Mouse (Mus musculus): ENCODE measurements at regions not wholly inside any gene's neighbourhood (a gene's known extent, or its start where the extent isn't known, plus 50 kb on each side); places are given as distances from the start of the nearest gene placed in this dataset.

DNA sequence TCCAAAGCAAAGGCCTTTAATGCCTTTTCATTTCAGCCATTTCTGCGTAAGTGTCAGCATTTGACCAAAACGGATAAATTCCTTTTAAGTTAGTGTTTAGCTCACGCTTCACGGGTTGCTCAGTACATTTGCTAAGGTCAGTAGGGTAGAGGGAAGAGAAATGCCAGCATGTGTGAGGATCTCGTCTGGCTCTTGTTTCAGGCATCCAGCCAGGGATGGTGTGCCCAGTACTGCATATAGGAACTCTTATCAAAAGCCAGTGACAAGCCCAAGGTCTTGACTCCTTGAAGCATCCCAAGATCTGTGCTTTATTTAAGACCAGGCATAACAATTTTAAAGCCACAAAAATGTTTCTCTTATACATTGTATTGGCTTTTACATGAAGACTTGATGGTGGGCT lies 524.8 kb downstream of the Meis1 start:
- no peak overlapping the region for H3K4me3 ChIP-seq (ENCODE audit: insufficient read depth, low read depth, low read length)
- no peaks in the 10 kb centered on the region for H3K4me1 ChIP-seq (ENCODE audit: control insufficient read depth, insufficient read depth, low read length)
- TF ChIP-seq CTCF (IDR thresholded peaks at IDR 0.05; ENCODE audit: insufficient read depth, low read depth, low read length): no peak
- TF ChIP-seq POLR2A (IDR thresholded peaks at IDR 0.05; ENCODE audit: insufficient read depth, low read depth, low read length): no peak
- 82% methylated on average over 5 of the region's 5 CpGs for WGBS
- H3K27ac ChIP-seq (ENCODE audit: insufficient read depth, low read depth, low read length): no peak overlapping the region

DNA sequence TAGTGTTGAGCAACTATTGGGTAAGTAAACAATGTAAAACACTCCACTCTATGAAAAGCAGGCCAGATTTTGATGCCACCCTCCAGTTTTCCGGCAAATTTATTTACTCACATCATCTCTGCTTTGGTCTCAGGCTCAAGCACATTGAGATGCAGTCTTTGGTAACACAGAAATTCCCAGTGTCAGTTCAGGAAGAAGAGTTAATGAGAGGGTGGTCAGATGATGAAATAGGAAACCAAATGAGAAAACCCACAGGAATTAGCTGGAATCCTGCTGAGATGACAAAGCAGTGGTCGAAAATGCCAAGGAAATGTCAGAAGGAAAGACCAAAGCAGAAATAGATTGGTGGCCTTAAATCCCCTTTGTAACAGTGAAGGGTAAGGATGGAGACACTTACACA lies 525.7 kb downstream of the Meis1 start:
- no peak overlapping the region for H3K27ac ChIP-seq (ENCODE audit: insufficient read depth, low read depth, low read length)
- no peaks in the 10 kb centered on the region for H3K4me1 ChIP-seq (ENCODE audit: control insufficient read depth, insufficient read depth, low read length)
- no peak overlapping the region for H3K4me3 ChIP-seq (ENCODE audit: insufficient read depth, low read depth, low read length)
- 26% methylated on average over 2 of the region's 2 CpGs for WGBS
- no peak for TF ChIP-seq CTCF (IDR thresholded peaks at IDR 0.05; ENCODE audit: insufficient read depth, low read depth, low read length)
- TF ChIP-seq POLR2A (IDR thresholded peaks at IDR 0.05; ENCODE audit: insufficient read depth, low read depth, low read length): no peak

DNA sequence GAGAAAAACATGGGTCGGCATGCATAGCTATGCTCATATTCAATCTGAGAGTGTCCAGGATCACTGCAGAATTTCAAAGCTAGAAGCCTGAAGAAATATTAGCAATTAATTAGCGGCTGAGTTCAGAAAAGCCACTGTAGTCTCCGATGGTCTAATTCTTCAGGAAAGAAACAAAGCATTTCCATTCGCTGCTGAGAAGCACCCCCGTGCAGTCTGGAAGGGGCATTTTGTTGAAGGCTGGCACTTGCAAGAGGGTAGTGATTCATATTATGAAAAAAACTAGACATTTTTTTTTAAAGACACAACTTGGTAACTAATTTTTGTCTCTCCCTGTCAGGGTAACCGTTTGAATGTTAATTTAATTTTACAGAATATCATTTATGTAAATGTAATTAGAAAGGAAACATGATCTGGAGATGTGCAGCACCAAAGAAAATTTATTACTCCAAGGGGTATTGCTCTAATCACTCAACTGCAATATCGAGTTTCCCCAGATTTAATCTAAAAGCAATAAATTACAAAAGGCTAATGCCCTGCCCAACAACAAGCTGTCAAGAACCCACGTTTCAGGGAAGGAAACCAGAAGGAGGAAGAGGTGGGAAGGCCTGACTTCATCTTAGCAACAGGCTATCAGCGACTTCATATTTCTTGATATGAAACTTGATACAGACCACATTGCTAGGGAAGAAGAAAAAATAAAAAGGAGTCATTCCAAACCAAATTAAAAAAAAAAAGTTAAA lies 529.1 kb downstream of the Meis1 start:
- 80% methylated on average over 9 of the region's 9 CpGs for WGBS
- Histone ChIP-seq H3K27ac (ENCODE audit: insufficient read depth, low read depth, low read length) (no peak overlapping the region), H3K4me3 (ENCODE audit: insufficient read depth, low read depth, low read length) (no peak overlapping the region), H3K4me1 (ENCODE audit: control insufficient read depth, insufficient read depth, low read length) (no peaks in the 10 kb centered on the region)
- TF ChIP-seq CTCF (IDR thresholded peaks at IDR 0.05; ENCODE audit: insufficient read depth, low read depth, low read length): no peak
- no peak for TF ChIP-seq POLR2A (IDR thresholded peaks at IDR 0.05; ENCODE audit: insufficient read depth, low read depth, low read length)

DNA sequence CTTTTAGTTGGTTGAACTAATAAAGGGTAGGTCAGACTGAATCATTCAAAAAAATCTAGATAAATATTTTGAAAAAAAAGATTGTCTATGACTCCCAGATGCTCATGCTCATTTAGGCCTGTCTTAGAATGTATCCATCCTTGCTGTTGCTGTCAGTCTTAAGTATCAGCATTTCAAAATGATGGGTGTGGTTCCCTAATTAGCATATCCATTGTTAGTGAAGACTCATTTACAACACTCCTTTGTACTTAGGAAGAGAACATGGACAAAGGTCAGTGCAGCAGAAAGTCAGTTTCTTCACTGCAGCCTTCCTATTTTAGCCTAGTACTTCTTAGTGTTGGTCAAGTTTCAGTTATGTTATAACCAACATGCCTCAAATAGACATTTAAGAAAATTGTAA lies 525.2 kb upstream of the Etaa1 start:
- TF ChIP-seq POLR2A (IDR thresholded peaks at IDR 0.05; ENCODE audit: insufficient read depth, low read depth, low read length) (no peak), CTCF (IDR thresholded peaks at IDR 0.05; ENCODE audit: insufficient read depth, low read depth, low read length) (no peak)
- no peak overlapping the region for H3K4me3 ChIP-seq (ENCODE audit: insufficient read depth, low read depth, low read length)

DNA sequence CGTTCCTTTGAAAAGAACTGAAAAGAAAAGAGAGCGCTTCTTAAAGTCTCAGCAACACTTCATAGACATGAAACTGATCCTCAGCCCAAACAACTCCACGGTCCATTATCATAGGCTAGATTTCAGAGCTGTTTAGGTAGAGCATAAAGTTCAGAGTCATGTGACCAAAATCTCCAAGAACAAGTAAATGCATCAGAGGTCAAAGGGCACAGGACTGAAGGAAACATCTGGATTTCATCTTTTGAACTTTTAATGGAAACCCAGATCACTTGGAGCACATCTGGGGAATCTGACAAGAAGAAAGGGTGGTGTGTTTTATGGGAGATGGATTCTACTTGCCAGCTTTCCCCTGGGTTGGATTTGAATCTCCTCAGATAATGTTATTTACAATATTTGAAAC lies 497.6 kb upstream of the Etaa1 start:
- no peaks in the 10 kb centered on the region for H3K4me1 ChIP-seq (ENCODE audit: control insufficient read depth, insufficient read depth, low read length)
- WGBS: 83% methylated on average over 3 of the region's 3 CpGs
- TF ChIP-seq CTCF (IDR thresholded peaks at IDR 0.05; ENCODE audit: insufficient read depth, low read depth, low read length) (no peak), POLR2A (IDR thresholded peaks at IDR 0.05; ENCODE audit: insufficient read depth, low read depth, low read length) (no peak)
- no peak overlapping the region for H3K27ac ChIP-seq (ENCODE audit: insufficient read depth, low read depth, low read length)
- H3K4me3 ChIP-seq (ENCODE audit: insufficient read depth, low read depth, low read length): no peak overlapping the region

More for the DNA sequence above, 525.2 kb upstream of the Etaa1 start:
- H3K4me1 ChIP-seq (ENCODE audit: control insufficient read depth, insufficient read depth, low read length): no peaks in the 10 kb centered on the region
- no peak overlapping the region for H3K27ac ChIP-seq (ENCODE audit: insufficient read depth, low read depth, low read length)

DNA sequence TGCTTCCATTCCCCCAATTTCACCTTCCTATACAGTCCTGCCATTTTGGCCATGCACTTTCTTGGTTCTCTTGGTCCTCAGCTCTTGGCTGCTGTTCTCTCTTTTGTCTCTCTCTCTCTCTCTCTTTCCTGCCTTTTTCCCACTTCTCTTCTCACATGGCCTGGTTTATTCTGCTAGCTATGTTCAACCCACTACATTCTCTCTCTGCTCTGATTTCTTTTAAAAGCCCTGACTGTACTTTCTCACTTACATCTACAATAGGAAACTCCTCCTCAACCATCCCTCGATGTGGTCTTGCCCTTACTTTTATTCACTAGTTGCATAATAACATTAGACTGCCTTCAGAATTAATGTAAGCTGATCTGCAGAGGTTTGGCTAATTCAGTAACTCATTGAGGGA lies 495.2 kb upstream of the Etaa1 start:
- Histone ChIP-seq H3K27ac (ENCODE audit: insufficient read depth, low read depth, low read length) (no peak overlapping the region), H3K4me1 (ENCODE audit: control insufficient read depth, insufficient read depth, low read length) (no peaks in the 10 kb centered on the region), H3K4me3 (ENCODE audit: insufficient read depth, low read depth, low read length) (no peak overlapping the region)
- no peak for TF ChIP-seq CTCF (IDR thresholded peaks at IDR 0.05; ENCODE audit: insufficient read depth, low read depth, low read length)
- no peak for TF ChIP-seq POLR2A (IDR thresholded peaks at IDR 0.05; ENCODE audit: insufficient read depth, low read depth, low read length)
- WGBS: 46% methylated on average over 1 of the region's 1 CpGs

DNA sequence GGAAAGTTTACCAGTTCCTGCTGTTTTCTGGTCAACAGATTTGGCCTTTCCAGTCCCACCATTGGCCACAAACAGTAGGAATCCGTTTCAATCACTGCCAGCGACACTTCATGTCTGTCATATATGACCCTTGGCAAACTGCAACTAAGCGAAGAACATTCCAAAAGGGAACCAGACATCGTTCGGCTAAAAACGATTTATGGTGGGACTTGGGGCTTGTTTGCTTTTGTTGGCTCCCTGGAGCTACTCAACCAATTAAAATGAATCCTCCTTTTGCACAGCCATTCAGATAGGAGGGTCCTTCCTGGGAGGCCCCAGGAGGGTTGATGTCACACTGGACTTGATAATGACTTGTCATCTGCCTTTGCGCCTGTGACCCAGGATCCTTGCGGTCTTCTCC lies 490.9 kb upstream of the Etaa1 start:
- TF ChIP-seq CTCF (IDR thresholded peaks at IDR 0.05; ENCODE audit: insufficient read depth, low read depth, low read length): no peak
- no peak for TF ChIP-seq POLR2A (IDR thresholded peaks at IDR 0.05; ENCODE audit: insufficient read depth, low read depth, low read length)
- H3K4me1 ChIP-seq (ENCODE audit: control insufficient read depth, insufficient read depth, low read length): no peaks in the 10 kb centered on the region
- no peak overlapping the region for H3K4me3 ChIP-seq (ENCODE audit: insufficient read depth, low read depth, low read length)
- no peak overlapping the region for H3K27ac ChIP-seq (ENCODE audit: insufficient read depth, low read depth, low read length)
- 86% methylated on average over 8 of the region's 8 CpGs for WGBS

DNA sequence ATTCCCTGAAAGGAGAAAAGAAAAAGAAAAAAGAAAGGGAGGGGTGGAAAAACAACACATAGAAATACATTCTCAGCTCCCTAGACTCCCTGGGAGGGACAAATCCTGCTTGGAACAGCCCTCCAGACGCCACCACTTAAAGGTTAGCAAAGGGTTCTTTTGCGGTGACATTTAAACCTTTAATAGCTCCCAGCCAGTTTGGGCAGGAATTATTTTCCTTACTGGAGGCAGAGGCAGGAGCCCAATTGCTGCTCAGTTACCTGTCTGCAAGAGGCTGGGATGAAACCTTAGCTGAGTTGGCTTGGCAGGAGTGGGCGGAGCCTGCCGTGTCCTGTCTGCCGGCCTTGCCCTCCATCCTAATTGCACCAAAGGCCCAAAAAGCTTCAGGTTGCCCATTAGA lies 490.4 kb upstream of the Etaa1 start:
- Histone ChIP-seq H3K4me3 (ENCODE audit: insufficient read depth, low read depth, low read length) (no peak overlapping the region), H3K27ac (ENCODE audit: insufficient read depth, low read depth, low read length) (no peak overlapping the region), H3K4me1 (ENCODE audit: control insufficient read depth, insufficient read depth, low read length) (no peaks in the 10 kb centered on the region)
- WGBS: 62% methylated on average over 5 of the region's 5 CpGs
- TF ChIP-seq CTCF (IDR thresholded peaks at IDR 0.05; ENCODE audit: insufficient read depth, low read depth, low read length) (no peak), POLR2A (IDR thresholded peaks at IDR 0.05; ENCODE audit: insufficient read depth, low read depth, low read length) (no peak)

DNA sequence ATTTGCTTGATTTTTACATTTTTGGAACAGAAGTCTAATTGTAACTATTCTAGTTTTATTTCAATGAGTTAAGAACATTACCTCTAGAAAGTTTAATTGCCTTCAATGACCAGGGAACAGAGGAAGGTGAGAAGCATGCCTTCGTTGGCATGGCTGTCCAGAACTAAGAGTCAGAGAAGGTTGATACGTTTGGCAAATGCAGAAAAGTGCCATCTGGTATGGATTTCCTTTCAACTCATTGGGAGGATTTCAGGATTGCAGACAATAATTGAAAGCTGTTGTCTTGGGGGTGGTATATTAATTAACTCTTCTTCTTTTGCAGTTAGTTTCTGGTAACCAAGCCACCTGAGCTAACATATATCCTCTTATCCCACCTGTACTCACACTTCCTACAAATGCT lies 489.5 kb upstream of the Etaa1 start:
- Histone ChIP-seq H3K4me3 (ENCODE audit: insufficient read depth, low read depth, low read length) (no peak overlapping the region), H3K27ac (ENCODE audit: insufficient read depth, low read depth, low read length) (no peak overlapping the region), H3K4me1 (ENCODE audit: control insufficient read depth, insufficient read depth, low read length) (no peaks in the 10 kb centered on the region)
- no peak for TF ChIP-seq CTCF (IDR thresholded peaks at IDR 0.05; ENCODE audit: insufficient read depth, low read depth, low read length)
- no peak for TF ChIP-seq POLR2A (IDR thresholded peaks at IDR 0.05; ENCODE audit: insufficient read depth, low read depth, low read length)
- WGBS: 94% methylated on average over 2 of the region's 2 CpGs

Measured in olfactory bulb, adult 2 months (tissue).